Mouse (Mus musculus) thymus, adult 18-20 months (tissue): ENCODE data around the gene Gpx3.
A peak's percentile ranks its signal among the peaks of the same experiment; 100 is the strongest.
"Not testable (repeated sequence)": the region's sequence is repeated elsewhere in the genome, so short reads cannot be mapped to it uniquely, and the experiment has no call there.

Source experiments
- DNase-seq, 2 experiments: peaks; one replicate each; pipeline ENCODE4 v3.0.0; 2022; ENCODE audit warnings: mixed read lengths in 2 of 2

Gene Gpx3

GRCm38 (mm10) chr11:54902333-54903323, at the start of gene Gpx3:
Gene Gpx3, plus strand, starts transcription at chr11:54902453.
- no peak for DNase-seq

GRCm38 (mm10) chr11:54858880-54859279, 43.4 kb upstream of the Gpx3 start:
- DNase-seq, result not testable (repeated sequence)

- DNase-seq, result no peak
These were observed 42.7 kb upstream of the Gpx3 start for GRCm38 (mm10) chr11:54859322-54860165.

GRCm38 (mm10) chr11:54860256-54861038, 41.8 kb upstream of the Gpx3 start, which contains the start of gene Lyrm7:
Gene Lyrm7, minus strand, starts transcription at chr11:54860916.
- DNase-seq, result peak; percentile 95 to 97

- DNase-seq, result no peak
These were observed 40.5 kb upstream of the Gpx3 start for GRCm38 (mm10) chr11:54861471-54862420.

- DNase-seq, result no peak
These were observed 39.4 kb upstream of the Gpx3 start for GRCm38 (mm10) chr11:54862621-54863520.

GRCm38 (mm10) chr11:54865330-54866085, 36.7 kb upstream of the Gpx3 start:
- DNase-seq, result no peak

GRCm38 (mm10) chr11:54866119-54867048, 35.9 kb upstream of the Gpx3 start, which contains the start of gene Hint1:
Gene Hint1, plus strand, starts transcription at chr11:54866383.
- peak; percentile 80 to 85 for DNase-seq

- no peak for DNase-seq
These were observed 35.2 kb upstream of the Gpx3 start for GRCm38 (mm10) chr11:54867049-54867385.

GRCm38 (mm10) chr11:54867903-54868434, 34.3 kb upstream of the Gpx3 start:
- no peak for DNase-seq

- no peak for DNase-seq
These were observed 33.8 kb upstream of the Gpx3 start for GRCm38 (mm10) chr11:54868445-54868844.

- DNase-seq, result no peak
These were observed 32.9 kb upstream of the Gpx3 start for GRCm38 (mm10) chr11:54869318-54869717.

- DNase-seq, result no peak
These were observed 30.3 kb upstream of the Gpx3 start for GRCm38 (mm10) chr11:54871831-54872537.

- no peak for DNase-seq
These were observed 26.2 kb upstream of the Gpx3 start for GRCm38 (mm10) chr11:54876031-54876430.

- DNase-seq, result no peak
These were observed 23.4 kb upstream of the Gpx3 start for GRCm38 (mm10) chr11:54878893-54879292.

- DNase-seq, result no peak
These were observed 22.8 kb upstream of the Gpx3 start for GRCm38 (mm10) chr11:54879434-54879833.

GRCm38 (mm10) chr11:54879922-54880321, 22.3 kb upstream of the Gpx3 start:
- no peak for DNase-seq
